Mouse (Mus musculus) heart, postnatal 36 days (tissue): ENCODE results near the gene Ppp1r1c. TPM values are rescaled to one million over a fixed set of nuclear protein-coding genes. Genes with fewer than 3 reads are reported as not detected.

Experiments
- DNase-seq, 2 experiments: peaks; one replicate each; pipeline ENCODE4 v3.0.0; 2021 to 2022
- intact Hi-C: fragments of 180-260 bp; cut with DNase I; formaldehyde crosslinking; loops from one replicate; pipeline ENCODE4 v1.15.1; 2025
- total RNA-seq, 2 experiments: library from RNA; stranded (reverse); gene quantifications; 2 replicates each; pipeline ENCODE4 v1.2.3; 2021

Gene Ppp1r1c
- not detected for total RNA-seq

DNA sequence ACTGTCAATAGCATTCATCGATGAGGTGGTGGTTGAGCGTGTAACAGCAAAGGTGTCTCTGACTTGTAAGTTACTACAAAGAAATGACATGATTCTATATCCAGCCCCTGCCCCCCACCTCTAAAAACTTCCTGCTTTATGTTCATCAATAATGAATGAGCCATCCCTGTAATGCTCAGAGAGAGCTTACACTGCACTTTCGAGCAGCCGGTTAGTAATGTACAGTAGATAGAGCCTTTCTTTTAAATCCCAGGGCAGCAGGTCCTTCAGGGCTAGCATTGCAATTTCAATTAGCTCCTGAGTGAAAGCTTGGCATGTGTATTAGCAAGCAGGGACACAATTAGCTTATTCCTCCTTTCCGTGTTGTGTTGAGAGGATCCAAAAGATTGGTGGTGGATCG lies at the start of gene Ppp1r1c:
Gene Ppp1r1c, plus strand, starts transcription at position 206 of the 400 bp plus-strand sequence.
- intact Hi-C loops: no loop called here

GRCm38 (mm10) chr2:79660417-79661185 lies 47.0 kb upstream of the Ppp1r1c start:
- intact Hi-C loops: no loop called here
- no peak for DNase-seq

More for the DNA sequence above, at the start of gene Ppp1r1c:
- no peak for DNase-seq

GRCm38 (mm10) chr2:79661486-79662104 lies 46.0 kb upstream of the Ppp1r1c start:
- intact Hi-C loops: no loop called here
- DNase-seq: no peak

DNA sequence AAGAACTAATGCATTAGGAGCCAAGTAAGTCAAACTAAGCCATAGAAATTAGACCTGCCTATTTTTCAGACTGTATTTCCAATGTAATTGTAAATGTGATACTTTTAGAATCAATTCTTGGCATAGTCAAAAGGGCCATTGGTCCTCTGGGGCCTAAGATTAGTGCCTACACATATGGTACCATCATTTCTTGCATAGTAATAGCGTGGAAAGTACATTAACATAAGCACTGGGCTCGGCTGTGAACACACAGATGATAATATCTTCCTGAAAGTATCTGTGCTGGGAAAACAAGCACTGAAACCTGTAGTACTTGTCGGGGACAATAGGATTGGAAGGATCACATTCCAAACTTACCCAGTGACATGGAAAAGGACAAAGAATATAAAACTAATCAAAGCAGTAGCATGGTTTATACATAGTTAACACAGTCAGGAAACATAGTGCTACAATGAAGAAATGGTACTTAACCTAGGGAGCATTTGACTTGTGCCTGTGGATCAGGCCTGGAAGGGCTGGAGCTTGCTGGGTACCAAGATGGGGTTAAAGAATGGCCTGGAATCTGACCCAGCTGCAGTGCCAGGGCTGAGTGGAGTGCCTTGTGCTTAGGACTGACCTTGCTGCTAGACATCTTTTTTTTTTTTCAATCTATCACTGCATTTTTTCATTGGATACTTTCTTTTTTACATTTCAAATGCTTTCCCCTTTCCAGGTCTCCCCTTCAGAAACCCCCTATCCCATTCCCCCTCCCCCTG lies 42.9 kb upstream of the Ppp1r1c start:
- DNase-seq: no peak

DNA sequence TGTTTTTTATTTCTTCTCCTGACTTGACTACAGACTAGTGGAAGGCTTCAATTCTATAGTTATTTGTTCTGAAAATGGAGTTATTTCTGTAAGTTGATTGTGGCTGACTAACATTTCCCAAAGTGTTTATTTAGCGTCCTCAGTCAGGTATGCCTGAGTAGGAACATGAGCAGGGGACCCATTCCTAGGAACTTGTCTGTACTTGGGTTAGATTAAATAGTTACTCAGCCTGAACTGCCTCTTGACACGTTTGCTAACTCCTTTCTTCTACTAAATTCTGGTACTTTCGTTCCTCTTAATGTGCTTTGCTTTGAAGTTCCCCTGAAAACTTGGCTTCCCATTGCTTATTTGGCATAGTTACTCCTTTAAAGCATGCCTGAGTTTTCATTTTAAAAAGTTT lies 42.1 kb upstream of the Ppp1r1c start:
- intact Hi-C loops: no loop called here
- no peak for DNase-seq

More for the DNA sequence above, 42.9 kb upstream of the Ppp1r1c start:
- intact Hi-C loops: no loop called here

DNA sequence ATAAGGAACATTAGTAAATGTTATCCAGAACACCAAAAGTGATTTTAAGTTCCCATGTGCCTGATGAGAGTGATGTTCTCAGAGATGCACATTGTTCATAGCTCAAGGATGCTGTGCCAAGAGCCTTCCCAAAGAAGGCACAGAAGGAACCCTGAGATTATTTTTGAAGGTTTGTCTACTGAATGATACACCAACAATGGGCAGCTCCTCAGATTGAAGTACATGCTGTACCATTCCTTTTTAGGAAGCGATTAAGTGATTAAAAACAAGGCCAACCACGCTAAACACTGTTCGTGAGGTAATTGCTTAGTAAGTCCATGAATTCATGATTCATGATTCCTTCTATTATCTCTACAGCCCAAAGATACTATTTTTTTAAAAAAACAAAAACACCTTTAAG lies 32.3 kb upstream of the Ppp1r1c start:
- intact Hi-C loops: no loop called here
- DNase-seq: no peak

- DNase-seq: no peak
- intact Hi-C loops: no loop called here
Measured at GRCm38 (mm10) chr2:79677663-79678257, 29.8 kb upstream of the Ppp1r1c start.

DNA sequence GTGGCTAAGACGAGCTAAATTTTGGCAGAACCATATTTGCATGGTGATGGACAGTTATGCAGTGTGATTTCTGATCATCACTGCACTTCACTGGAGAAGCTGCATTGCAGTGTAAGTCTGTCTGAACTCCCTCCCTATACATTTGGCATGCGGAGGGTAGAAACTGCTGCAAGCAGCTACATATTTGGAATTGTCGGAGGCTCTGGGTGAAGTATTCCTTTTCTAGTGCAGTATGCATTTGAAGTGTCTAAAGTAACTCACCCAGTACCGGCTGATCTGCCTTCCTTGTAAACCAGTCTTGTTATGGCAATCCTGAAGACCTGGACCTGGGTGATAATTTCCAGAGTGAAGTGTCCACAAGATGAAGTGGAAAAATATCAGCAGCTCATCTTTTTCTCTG lies 25.9 kb upstream of the Ppp1r1c start:
- intact Hi-C loops: no loop called here
- DNase-seq: no peak

DNA sequence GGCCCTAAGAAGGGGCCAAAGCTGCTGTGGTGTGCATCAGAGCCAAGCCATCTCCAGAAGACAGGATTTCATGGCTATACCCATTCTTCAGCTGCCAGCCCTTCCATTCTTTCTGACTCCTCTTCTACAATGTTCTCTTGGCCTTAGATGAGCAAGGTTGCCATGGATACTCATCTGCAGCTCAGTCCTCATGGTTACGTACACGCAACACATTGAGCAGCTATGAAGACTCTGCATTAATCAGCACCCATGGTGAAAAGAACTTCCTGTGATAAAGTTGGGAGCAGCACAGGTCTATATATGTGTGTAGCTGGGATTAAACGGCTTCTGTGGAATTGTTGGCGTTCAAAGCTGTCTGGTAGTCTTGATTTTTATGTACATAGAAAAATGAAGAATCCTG lies 24.3 kb upstream of the Ppp1r1c start:
- no peak for DNase-seq
- intact Hi-C loops: no loop called here

GRCm38 (mm10) chr2:79690838-79691237 lies 16.7 kb upstream of the Ppp1r1c start:
- DNase-seq: no peak
- intact Hi-C loops: no loop called here

DNA sequence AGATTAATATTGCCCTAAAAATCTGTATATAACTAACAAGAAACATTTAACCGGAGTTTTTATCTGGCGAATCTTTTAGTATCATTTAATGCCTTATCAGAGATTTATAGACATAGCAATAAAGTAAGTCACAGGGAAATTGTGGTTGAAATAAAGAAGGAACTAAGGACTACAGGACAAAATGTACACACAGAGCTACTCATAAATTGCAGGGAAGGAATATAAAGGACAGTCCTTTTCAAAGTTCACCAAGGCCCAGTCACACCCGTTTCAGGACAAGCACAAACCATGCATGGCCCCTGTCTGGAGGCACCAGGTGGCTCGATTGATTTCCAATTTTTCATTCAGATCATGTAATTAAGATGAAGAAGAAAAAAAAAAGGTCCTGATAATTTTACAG lies 12.4 kb upstream of the Ppp1r1c start:
- DNase-seq: no peak
- intact Hi-C loops: no loop called here

DNA sequence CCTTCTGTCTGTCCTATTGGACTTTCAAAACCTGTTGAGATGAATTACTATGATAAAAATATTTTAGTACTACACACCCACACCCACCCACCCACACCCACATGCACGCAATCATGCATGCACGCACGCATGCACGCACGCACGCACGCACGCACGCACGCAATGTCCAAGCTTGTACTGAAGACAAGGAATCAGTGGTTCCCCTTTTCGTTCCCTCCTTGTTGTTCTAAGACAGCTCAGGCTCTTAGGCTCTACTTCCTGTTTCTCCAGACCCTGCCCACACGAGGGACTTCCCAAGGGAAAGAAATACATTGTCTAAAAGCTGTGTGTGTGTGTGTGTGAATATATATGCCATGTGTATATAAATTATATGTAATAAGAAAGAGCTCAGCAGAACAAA lies 11.6 kb upstream of the Ppp1r1c start:
- intact Hi-C loops: no loop called here
- DNase-seq: no peak

GRCm38 (mm10) chr2:79696478-79697230 lies 10.9 kb upstream of the Ppp1r1c start:
- peak in 1 of 2 experiments; percentile 7 for DNase-seq
- intact Hi-C loops: no loop called here

GRCm38 (mm10) chr2:79698166-79698565 lies 9.4 kb upstream of the Ppp1r1c start:
- no peak for DNase-seq
- intact Hi-C loops: no loop called here

- intact Hi-C loops: no loop called here
- no peak for DNase-seq
Measured at GRCm38 (mm10) chr2:79704773-79705172, 2.8 kb upstream of the Ppp1r1c start.

- no peak for DNase-seq
- intact Hi-C loops: no loop called here
Measured at GRCm38 (mm10) chr2:79713662-79714091, 6.1 kb downstream of the Ppp1r1c start.

DNA sequence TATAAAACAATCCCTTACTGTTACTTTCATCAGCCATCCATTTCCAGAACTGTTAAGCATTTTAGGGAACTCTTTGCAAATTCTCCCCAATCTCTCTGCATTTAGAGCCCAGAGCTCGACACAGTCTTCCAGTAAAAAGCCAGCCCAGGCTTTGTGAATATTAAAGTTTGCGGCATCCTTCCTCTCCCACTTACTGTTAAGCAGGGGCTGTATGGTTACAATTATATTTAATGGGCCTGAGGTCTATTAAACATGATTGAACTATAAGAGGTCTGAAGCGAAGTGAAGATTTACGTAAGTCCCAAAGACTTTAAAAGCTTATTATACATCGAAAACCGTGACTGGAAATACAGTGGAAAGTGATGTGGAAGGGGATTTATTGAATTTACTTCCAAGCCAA lies 7.2 kb downstream of the Ppp1r1c start:
- intact Hi-C loops: no loop called here
- no peak for DNase-seq

- intact Hi-C loops: no loop called here
- no peak for DNase-seq
Measured at GRCm38 (mm10) chr2:79715925-79716324, 8.3 kb downstream of the Ppp1r1c start.

- intact Hi-C loops: no loop called here
Measured at GRCm38 (mm10) chr2:79717846-79718245, 10.3 kb downstream of the Ppp1r1c start.

DNA sequence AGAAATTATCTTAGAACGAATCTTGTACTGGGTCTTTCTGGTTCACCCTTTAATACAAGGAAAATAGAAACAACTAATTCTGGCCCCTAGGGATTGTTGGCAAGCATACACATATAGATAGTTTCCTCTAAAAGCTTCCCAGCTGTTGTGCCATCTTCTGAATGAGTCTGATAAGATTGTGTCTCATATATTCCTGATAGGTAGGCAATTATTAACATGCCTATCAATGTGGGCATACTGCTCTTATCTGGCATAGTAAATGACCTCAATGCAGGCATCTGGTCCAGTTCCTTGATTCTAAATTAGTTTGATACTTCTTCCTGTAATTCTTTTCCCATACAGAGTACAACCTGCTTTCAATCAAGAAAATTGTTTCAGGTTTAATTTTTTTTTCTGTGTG lies 14.8 kb downstream of the Ppp1r1c start:
- DNase-seq: no peak
- intact Hi-C loops: no loop called here

More at GRCm38 (mm10) chr2:79717846-79718245, 10.3 kb downstream of the Ppp1r1c start:
- DNase-seq: no peak
